ENCODE assay signal across 25 mouse cellular contexts in genomic region chr3:100910621-100911020, GRCm38 (mm10). TPM values are rescaled to one million over a fixed set of nuclear protein-coding genes. Genes with fewer than 3 reads are reported as not detected.
DNase-seq lines count a peak whose midpoint lies in the region; ATAC-seq and TF ChIP-seq lines count a peak whose summit lies in the region.
"Had no signal": no experiment of that assay in that cellular context is flagged by ENCODE, and none has a peak within 500 bp of the region (broad histone marks: within the 10 kb centered on the region; RNA-seq: fewer than 3 reads in every experiment).

No protein-coding gene starts in this region.

- DNase-seq in kidney, postnatal 0 days (ENCODE audit: low spot score), result peak; percentile 29
- DNase-seq in kidney, postnatal 36 days, result no peak
- peak; percentile 18 for DNase-seq in limb, embryonic 14.5 days (ENCODE audit: low spot score)
- no peak for DNase-seq in cerebellum, postnatal 25 days
- DNase-seq in cerebellum, postnatal 4 days (ENCODE audit: low spot score in 2 of 2), result no peak
- no peak for DNase-seq in right cerebral cortex, postnatal 10 days (ENCODE audit: low spot score in 2 of 2)
- DNase-seq: adrenal gland, adult 8-10 months; cerebellum, adult 2 months; cerebellum, postnatal 36 days; gastrocnemius, postnatal 25 days; heart, adult 2 months; heart, postnatal 36 days; liver, postnatal 0 days; right cerebral cortex, adult 18-20 months; thymus, postnatal 14 days had no signal

- WGBS in kidney, postnatal 0 days, result 50% methylated on average over 5 of the region's 5 CpGs
- WGBS in embryonic facial prominence, embryonic 13.5 days, result 51% methylated on average over 5 of the region's 5 CpGs
- WGBS in limb, embryonic 14.5 days, result 37% methylated on average over 5 of the region's 5 CpGs

- H3K27ac ChIP-seq in kidney, postnatal 0 days, result peak overlapping the region; percentile 8; the same call in 1 of the 2 replicates
- H3K27ac ChIP-seq in embryonic facial prominence, embryonic 13.5 days, result no peak overlapping the region
- peak overlapping the region; percentile 63; the same call in 1 of the 2 replicates for H3K27ac ChIP-seq in embryonic fibroblast, embryonic 13.5 days (ENCODE audit: insufficient read depth, low read length)
- H3K27ac ChIP-seq in limb, embryonic 14.5 days (replicated peaks; ENCODE audit: low read depth, low read length), result no peak overlapping the region
- H3K27ac ChIP-seq: heart, adult 2 months; heart, embryonic 15.5 days; hindbrain, embryonic 13.5 days; left cerebral cortex, adult 2 months; midbrain, embryonic 12.5 days; neural tube, embryonic 15.5 days had no signal

- H3K9me3 ChIP-seq in kidney, postnatal 0 days (replicated peaks; ENCODE audit: low read length), result no peaks in the 10 kb centered on the region
- no peaks in the 10 kb centered on the region for H3K9me3 ChIP-seq in embryonic facial prominence, embryonic 13.5 days
- H3K9me3 ChIP-seq in limb, embryonic 14.5 days (ENCODE audit: control insufficient read depth, low read length), result no peaks in the 10 kb centered on the region
- H3K9me3 ChIP-seq: heart, embryonic 15.5 days; hindbrain, embryonic 13.5 days; midbrain, embryonic 12.5 days; neural tube, embryonic 15.5 days had no signal

- 0 out of 2 replicates have a peak, but pooled peaks cover 4% of the 10 kb centered on the region for H3K4me1 ChIP-seq in kidney, postnatal 0 days (replicated peaks; ENCODE audit: insufficient read depth, low read length)
- H3K4me1 ChIP-seq in embryonic facial prominence, embryonic 13.5 days, result peaks cover 20% of the 10 kb centered on the region
- peaks cover 16% of the 10 kb centered on the region for H3K4me1 ChIP-seq in embryonic fibroblast, embryonic 13.5 days (ENCODE audit: control insufficient read depth, insufficient read depth, low read length)
- H3K4me1 ChIP-seq in limb, embryonic 14.5 days (ENCODE audit: control insufficient read depth, insufficient read depth, low read length), result peaks cover 13% of the 10 kb centered on the region
- H3K4me1 ChIP-seq: midbrain, embryonic 12.5 days had no signal

- no peak overlapping the region for H3K4me3 ChIP-seq in kidney, postnatal 0 days (replicated peaks; ENCODE audit: low read depth, low read length)
- H3K4me3 ChIP-seq in embryonic facial prominence, embryonic 13.5 days, result no peak overlapping the region
- no peak overlapping the region for H3K4me3 ChIP-seq in embryonic fibroblast, embryonic 13.5 days (ENCODE audit: insufficient read depth, low read length)
- H3K4me3 ChIP-seq in limb, embryonic 14.5 days (replicated peaks; ENCODE audit: low read length), result no peak overlapping the region
- H3K4me3 ChIP-seq: heart, adult 2 months; heart, embryonic 15.5 days; hindbrain, embryonic 13.5 days; left cerebral cortex, adult 2 months; midbrain, embryonic 12.5 days; neural tube, embryonic 15.5 days had no signal

- H3K27me3 ChIP-seq in kidney, postnatal 0 days (ENCODE audit: insufficient read depth, low read length), result no peaks in the 10 kb centered on the region
- H3K27me3 ChIP-seq in embryonic facial prominence, embryonic 13.5 days, result no peaks in the 10 kb centered on the region
- no peaks in the 10 kb centered on the region for H3K27me3 ChIP-seq in limb, embryonic 14.5 days (ENCODE audit: control insufficient read depth, insufficient read depth, low read length)
- H3K27me3 ChIP-seq: heart, embryonic 15.5 days; hindbrain, embryonic 13.5 days; midbrain, embryonic 12.5 days; neural tube, embryonic 15.5 days had no signal

- no peak for TF ChIP-seq CTCF in kidney, postnatal 0 days (IDR thresholded peaks at IDR 0.05; ENCODE audit: low read depth)
- no peak for TF ChIP-seq CTCF in embryonic fibroblast, embryonic 13.5 days (IDR thresholded peaks at IDR 0.05; ENCODE audit: borderline replicate concordance, insufficient read depth, low read length)

- H3K9ac ChIP-seq in kidney, postnatal 0 days (ENCODE audit: low read depth, low read length), result no peak overlapping the region
- no peak overlapping the region for H3K9ac ChIP-seq in embryonic facial prominence, embryonic 13.5 days
- no peak overlapping the region for H3K9ac ChIP-seq in limb, embryonic 14.5 days (ENCODE audit: low read depth, low read length, severe bottlenecking)
- H3K9ac ChIP-seq: heart, embryonic 15.5 days; hindbrain, embryonic 13.5 days; liver, postnatal 0 days; midbrain, embryonic 12.5 days; neural tube, embryonic 15.5 days had no signal

- H3K36me3 ChIP-seq in kidney, postnatal 0 days (ENCODE audit: insufficient read depth, low read length), result no peaks in the 10 kb centered on the region
- no peaks in the 10 kb centered on the region for H3K36me3 ChIP-seq in embryonic facial prominence, embryonic 13.5 days
- H3K36me3 ChIP-seq in limb, embryonic 14.5 days (ENCODE audit: control insufficient read depth, insufficient read depth, low read length), result no peaks in the 10 kb centered on the region
- H3K36me3 ChIP-seq: heart, embryonic 15.5 days; hindbrain, embryonic 13.5 days; midbrain, embryonic 12.5 days; neural tube, embryonic 15.5 days had no signal

- TF ChIP-seq POLR2A in embryonic fibroblast, embryonic 13.5 days (IDR thresholded peaks at IDR 0.05; ENCODE audit: low read depth, low read length), result no peak
- no peak for TF ChIP-seq POLR2A in limb, embryonic 14.5 days (IDR thresholded peaks at IDR 0.05; ENCODE audit: borderline replicate concordance, extremely low read depth, insufficient read depth, insufficient read length)

- no peak for ATAC-seq in kidney, postnatal 0 days (replicated peaks; ENCODE audit: low FRiP score, low read depth)
- ATAC-seq in embryonic facial prominence, embryonic 13.5 days (ENCODE audit: insufficient number of reproducible peaks, insufficient read depth, low FRiP score, low TSS enrichment, low read depth), result no peak
- ATAC-seq in limb, embryonic 14.5 days (ENCODE audit: low FRiP score, low read depth), result 0 out of 2 replicates have a peak, but pooled peaks have one; percentile 14
- ATAC-seq: activated CD4-positive, CD25-positive, alpha-beta regulatory T cell, adult 4 months; forebrain, embryonic 14.5 days; liver, postnatal 0 days had no signal

- no peak overlapping the region for H3K4me2 ChIP-seq in kidney, postnatal 0 days (ENCODE audit: low read length)
- H3K4me2 ChIP-seq in embryonic facial prominence, embryonic 13.5 days, result 0 out of 2 replicates have a peak overlapping the region, but pooled peaks have one; percentile 1
- H3K4me2 ChIP-seq in limb, embryonic 14.5 days (replicated peaks; ENCODE audit: low read depth, low read length, severe bottlenecking), result no peak overlapping the region
- H3K4me2 ChIP-seq: heart, embryonic 15.5 days; hindbrain, embryonic 13.5 days; liver, embryonic 11.5 days; midbrain, embryonic 12.5 days; neural tube, embryonic 15.5 days had no signal

RNA-seq across cellular contexts. Expression of gene Trim45, which starts 11.4 kb away (rescaled TPM):
- polyA plus RNA-seq in kidney, postnatal 0 days (2015; fragmentation: Nextera tagmentation; extraction: Ambion mirVana), result 4.9 and 5.5 TPM in 2 replicates
- 7.7 and 8.2 TPM in 2 replicates for polyA plus RNA-seq in embryonic facial prominence, embryonic 13.5 days (2015; fragmentation: Nextera tagmentation; extraction: Ambion mirVana)
- 3.9 and 4.3 TPM in 2 replicates for polyA plus RNA-seq in embryonic fibroblast, embryonic 13.5 days (2011; ENCODE audit: insufficient read length, low read depth, missing spikeins)
- polyA plus RNA-seq in limb, embryonic 14.5 days (2012; rRNA removed), result 11.6 and 12.8 TPM in 2 replicates
- 4.3 and 5.5 TPM in 2 replicates for polyA plus RNA-seq in limb, embryonic 14.5 days (2014; fragmentation: Nextera tagmentation; extraction: Ambion mirVana)

RNA-seq across cellular contexts. Expression of gene Ttf2, which starts 58.8 kb away (rescaled TPM):
- polyA plus RNA-seq in kidney, postnatal 0 days (2015; fragmentation: Nextera tagmentation; extraction: Ambion mirVana), result 8.5 and 9.6 TPM in 2 replicates
- polyA plus RNA-seq in embryonic facial prominence, embryonic 13.5 days (2015; fragmentation: Nextera tagmentation; extraction: Ambion mirVana), result 15.5 and 15.9 TPM in 2 replicates
- polyA plus RNA-seq in embryonic fibroblast, embryonic 13.5 days (2011; ENCODE audit: insufficient read length, low read depth, missing spikeins), result 13.5 and 14.4 TPM in 2 replicates
- polyA plus RNA-seq in limb, embryonic 14.5 days (2012; rRNA removed), result 13.9 and 14.0 TPM in 2 replicates
- 14.0 and 17.9 TPM in 2 replicates for polyA plus RNA-seq in limb, embryonic 14.5 days (2014; fragmentation: Nextera tagmentation; extraction: Ambion mirVana)

Comparison
In these comparisons a context has a peak if more than half of its experiments do, and no peak if none do; other contexts are left out.
1. DNase-seq: peak in kidney, postnatal 0 days (single experiment) and limb, embryonic 14.5 days (single experiment); none in kidney, postnatal 36 days (0 of 2), cerebellum, postnatal 25 days (0 of 2), cerebellum, postnatal 4 days (0 of 2) and right cerebral cortex, postnatal 10 days (0 of 2).
2. H3K27ac ChIP-seq: peak in kidney, postnatal 0 days (single experiment) and embryonic fibroblast, embryonic 13.5 days (single experiment); none in embryonic facial prominence, embryonic 13.5 days (single experiment) and limb, embryonic 14.5 days (single experiment).